Mouse (Mus musculus) retina, postnatal 1 day (tissue): ENCODE measurements around the gene Dedd.
A peak's percentile ranks its signal among the peaks of the same experiment; 100 is the strongest.
"Not testable (repeated sequence)": the region's sequence is repeated elsewhere in the genome, so short reads cannot be mapped to it uniquely, and the experiment has no call there.

Source experiments
- DNase-seq: peaks from one replicate; pipeline ENCODE4 v3.0.0-alpha.2; 2012

Dedd gene

GRCm38 (mm10) chr1:171328839-171329432 is at the start of gene Dedd:
Dedd (plus strand) TSS chr1:171329145.
- peak; percentile 97 for DNase-seq

DNA sequence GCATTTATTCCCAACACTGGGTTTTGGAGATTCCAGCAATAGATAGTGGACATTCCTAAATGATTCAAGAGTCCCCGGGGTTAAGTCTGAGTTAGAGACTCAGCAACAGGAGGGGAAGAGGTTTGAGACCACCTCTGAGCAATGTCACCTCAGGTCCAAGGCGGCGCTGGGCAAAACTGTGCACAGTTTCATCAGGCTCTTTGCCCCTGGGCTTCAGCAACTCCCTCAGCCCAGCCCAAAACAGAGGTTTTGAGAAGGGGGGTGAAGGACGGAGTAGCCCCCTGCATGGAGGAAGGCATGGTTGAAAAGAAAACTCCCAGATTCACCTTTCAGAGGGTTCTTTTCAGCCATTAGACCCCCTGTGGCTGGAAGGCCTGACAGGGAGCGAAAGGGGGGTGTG is 49.2 kb upstream of the Dedd start:
- DNase-seq: no peak

GRCm38 (mm10) chr1:171280250-171280915 is 48.6 kb upstream of the Dedd start:
- DNase-seq: no peak

DNA sequence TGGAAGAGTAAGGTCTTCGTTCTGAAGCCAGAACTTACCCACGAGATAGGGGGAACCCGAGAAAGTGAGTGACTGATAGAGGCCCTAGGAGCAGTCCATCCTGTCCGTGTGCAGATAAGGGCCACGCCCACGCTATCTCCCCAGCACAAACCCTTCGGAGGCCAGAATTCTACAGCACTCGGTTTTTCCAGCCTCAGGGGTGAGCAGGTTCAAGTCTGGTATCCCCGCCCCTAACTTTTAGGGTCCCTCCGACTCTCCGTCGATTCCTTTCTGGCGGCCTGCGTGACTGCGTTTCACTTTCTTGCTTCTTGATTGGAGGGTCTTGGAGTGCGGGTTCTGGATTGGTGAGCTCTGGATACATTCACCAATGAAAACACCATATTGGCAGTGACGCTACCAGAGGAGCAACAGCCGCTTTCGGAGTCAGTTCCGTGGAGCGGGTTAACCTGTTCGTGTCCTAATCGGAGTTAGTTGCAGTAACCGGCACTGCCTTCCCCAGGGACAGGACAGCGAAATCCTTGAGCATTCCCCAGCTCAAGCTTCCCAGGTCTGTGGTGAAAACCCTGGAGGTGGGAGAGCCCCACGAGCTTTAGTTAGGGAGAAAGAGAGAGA is 47.9 kb upstream of the Dedd start, which contains the start of gene Ppox:
Gene Ppox, minus strand, starts transcription at position 271 of the 612 bp plus-strand sequence.
- peak; percentile 99 for DNase-seq

DNA sequence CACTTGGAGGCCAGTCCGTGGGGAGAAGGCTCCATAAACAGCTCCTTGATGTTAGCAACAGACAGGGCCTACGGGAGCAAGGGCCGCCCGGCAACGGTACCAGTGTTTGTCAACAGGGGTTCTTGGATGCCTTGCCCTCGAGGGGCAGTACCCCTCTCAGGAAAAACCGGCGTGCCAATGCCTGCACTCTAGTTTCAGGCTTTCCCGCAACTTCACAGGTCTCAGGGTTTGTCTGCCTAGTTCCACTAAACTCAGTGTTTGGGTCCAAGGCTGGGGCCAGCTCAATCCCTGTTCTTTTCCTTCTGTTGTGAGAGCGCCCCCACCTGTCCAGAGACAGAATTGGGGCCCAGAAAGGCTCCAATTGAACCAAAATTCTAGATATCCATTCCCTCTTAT is 47.4 kb upstream of the Dedd start:
- peak; percentile 85 for DNase-seq

GRCm38 (mm10) chr1:171282086-171282805 is 46.7 kb upstream of the Dedd start:
- DNase-seq: no peak

GRCm38 (mm10) chr1:171283188-171284160 is 45.5 kb upstream of the Dedd start:
- no peak for DNase-seq

GRCm38 (mm10) chr1:171284491-171284890 is 44.5 kb upstream of the Dedd start:
- DNase-seq: no peak

- no peak for DNase-seq
Observed at GRCm38 (mm10) chr1:171285096-171285892, 43.7 kb upstream of the Dedd start.

DNA sequence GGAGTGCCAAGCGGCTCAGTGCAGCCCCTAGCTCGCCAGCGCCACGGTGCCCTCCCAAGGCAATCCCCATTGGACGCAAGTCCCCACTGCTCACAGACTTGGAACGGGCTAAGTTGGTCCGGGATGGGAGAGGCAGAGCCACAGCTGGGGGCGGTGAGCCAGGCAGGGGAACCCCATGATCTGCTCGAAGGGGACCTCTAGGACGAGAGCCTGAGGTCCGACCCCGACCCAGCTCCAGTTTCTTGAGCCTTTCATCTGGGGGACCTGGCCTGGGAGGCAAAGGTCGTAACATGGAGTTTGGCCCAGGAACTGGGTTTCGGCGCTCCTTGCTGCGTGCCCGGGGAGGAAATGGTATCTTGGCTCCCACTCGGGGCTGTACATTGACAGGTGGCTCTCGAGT is 42.4 kb upstream of the Dedd start:
- DNase-seq: no peak

DNA sequence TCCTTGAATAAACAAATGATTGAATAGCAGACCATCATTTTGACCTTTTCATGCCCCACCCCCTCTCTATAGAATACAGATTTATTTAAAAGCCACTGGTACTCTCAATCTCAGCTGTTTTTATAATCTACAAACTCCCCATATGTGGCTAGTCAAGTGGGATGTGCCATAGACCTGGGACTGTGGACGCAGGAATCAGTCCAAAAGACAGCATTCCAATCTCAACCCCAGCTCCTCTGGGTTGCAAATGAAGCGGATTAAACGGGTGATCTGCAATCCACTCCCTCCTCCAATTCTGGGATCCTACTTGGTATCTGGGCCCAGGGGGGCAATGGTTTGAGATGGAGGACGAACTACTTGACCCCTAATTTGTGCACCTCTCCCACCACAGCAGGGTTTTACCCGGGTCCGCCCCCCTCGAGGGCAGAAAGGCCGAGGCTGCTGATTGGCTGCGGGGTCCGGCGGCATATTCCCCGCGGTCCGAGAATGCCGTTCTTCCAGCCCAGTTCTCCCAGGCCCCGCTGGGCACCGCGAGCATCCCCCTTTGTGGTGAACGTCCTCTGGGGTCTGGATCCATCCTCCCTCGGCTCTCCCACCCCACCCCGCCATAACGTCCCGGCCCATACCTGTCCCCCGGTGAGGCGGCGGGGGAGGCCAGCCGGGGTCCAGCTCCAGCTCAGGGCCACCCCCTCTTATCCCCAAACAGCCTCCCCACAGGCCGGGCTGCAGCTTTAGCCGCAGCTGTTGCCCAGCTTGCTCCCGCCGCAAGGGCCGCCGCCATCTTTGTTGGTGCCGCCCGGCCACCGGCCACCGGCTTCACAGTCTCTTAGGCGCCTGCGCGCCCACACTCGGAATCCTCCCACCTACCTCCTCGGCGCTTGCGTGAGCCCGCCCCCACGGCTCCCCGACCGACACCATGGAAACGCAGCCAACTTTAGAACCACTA is 41.5 kb upstream of the Dedd start, which contains the start of gene Usp21:
Gene Usp21, minus strand, starts transcription at position 856 of the 946 bp plus-strand sequence.
- DNase-seq: peak; percentile 96

- no peak for DNase-seq
Observed at GRCm38 (mm10) chr1:171288328-171288727, 40.6 kb upstream of the Dedd start.

DNA sequence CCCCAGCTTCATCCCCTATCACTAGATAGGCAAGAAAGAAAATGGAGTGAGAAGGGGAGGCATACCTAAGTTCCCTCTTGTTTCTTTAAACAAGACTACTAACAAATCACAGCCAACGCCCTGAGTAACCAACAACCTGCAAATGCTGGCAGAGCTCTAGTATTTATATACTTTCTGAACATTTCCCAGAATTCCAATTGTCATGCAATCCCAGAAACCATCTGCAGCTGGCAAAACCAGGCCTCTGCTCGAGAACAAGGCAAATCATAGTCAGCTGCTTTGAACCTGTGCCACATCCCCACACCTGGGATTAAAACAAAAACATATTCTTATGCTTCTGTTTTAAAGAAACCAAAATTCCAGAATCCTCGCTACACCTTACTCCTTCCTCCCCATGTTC is 35.6 kb upstream of the Dedd start:
- no peak for DNase-seq

GRCm38 (mm10) chr1:171293906-171294297 is 35.0 kb upstream of the Dedd start:
- DNase-seq: no peak

GRCm38 (mm10) chr1:171294298-171295062 is 34.5 kb upstream of the Dedd start, which contains the start of gene Ufc1:
Ufc1 (minus strand) TSS chr1:171295024.
- peak; percentile 95 for DNase-seq

GRCm38 (mm10) chr1:171295063-171295402 is 33.9 kb upstream of the Dedd start:
- DNase-seq: no peak

DNA sequence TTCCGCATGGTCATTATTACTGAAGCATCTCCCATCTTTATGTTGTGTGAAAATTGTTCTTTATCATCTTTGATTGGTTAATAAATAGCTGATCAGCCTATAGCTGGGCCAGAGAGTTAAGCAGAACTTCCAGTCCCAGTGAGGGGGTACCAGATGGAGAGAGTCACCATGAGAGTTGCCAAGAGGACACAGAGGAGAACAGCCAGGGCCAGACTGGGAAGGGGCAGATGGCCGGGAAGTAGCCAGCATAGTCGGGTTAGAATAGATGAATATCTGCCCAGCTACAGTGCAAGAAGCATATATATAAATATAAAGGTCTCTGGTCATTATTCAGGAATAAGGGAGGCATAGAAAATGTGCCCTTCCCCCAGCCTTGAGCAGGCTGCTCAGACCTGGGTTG is 30.7 kb upstream of the Dedd start:
- no peak for DNase-seq

GRCm38 (mm10) chr1:171306157-171306556 is 22.8 kb upstream of the Dedd start:
- not testable (repeated sequence) for DNase-seq

- DNase-seq: no peak
Observed at GRCm38 (mm10) chr1:171309321-171309720, 19.6 kb upstream of the Dedd start.
